Mouse (Mus musculus): Measurements from ENCODE around the gene Fkbp5. TPM values are rescaled to one million over a fixed set of nuclear protein-coding genes. Genes with fewer than 3 reads are reported as not detected.

The Fkbp5 gene
- polyA plus RNA-seq, 1 experiment from 2014 or later = 12.1 TPM

GRCm38 (mm10) chr17:28448225-28448624, 69.1 kb downstream of the Fkbp5 start:
- H3K4me2 ChIP-seq (replicated peaks; ENCODE audit: low read depth, low read length) = no peak overlapping the region
- ATAC-seq (ENCODE audit: low FRiP score) = no peak
- H3K4me1 ChIP-seq (replicated peaks; ENCODE audit: control insufficient read depth, insufficient read depth, low read length) = no peaks in the 10 kb centered on the region
- no peak for DNase-seq (ENCODE audit: low spot score)
- 79% methylated on average over 6 of the region's 6 CpGs for WGBS
- H3K9me3 ChIP-seq (ENCODE audit: control insufficient read depth, low read length) = no peaks in the 10 kb centered on the region
- H3K27ac ChIP-seq (ENCODE audit: low read depth, low read length) = no peak overlapping the region
- H3K27me3 ChIP-seq (ENCODE audit: control insufficient read depth, insufficient read depth, low read length) = no peaks in the 10 kb centered on the region
- H3K9ac ChIP-seq (ENCODE audit: low read depth, low read length) = no peak overlapping the region
- H3K36me3 ChIP-seq (ENCODE audit: control insufficient read depth, insufficient read depth, low read length) = no peaks in the 10 kb centered on the region
- H3K4me3 ChIP-seq (ENCODE audit: low read depth, low read length) = no peak overlapping the region

GRCm38 (mm10) chr17:28447789-28448188, 69.5 kb downstream of the Fkbp5 start:
- no peak overlapping the region for H3K4me3 ChIP-seq (ENCODE audit: low read depth, low read length)
- H3K27ac ChIP-seq (ENCODE audit: low read depth, low read length) = no peak overlapping the region
- no peaks in the 10 kb centered on the region for H3K4me1 ChIP-seq (replicated peaks; ENCODE audit: control insufficient read depth, insufficient read depth, low read length)
- H3K4me2 ChIP-seq (replicated peaks; ENCODE audit: low read depth, low read length) = no peak overlapping the region
- DNase-seq (ENCODE audit: low spot score) (no peak), ATAC-seq (ENCODE audit: low FRiP score) (no peak)
- H3K36me3 ChIP-seq (ENCODE audit: control insufficient read depth, insufficient read depth, low read length) = no peaks in the 10 kb centered on the region
- H3K9ac ChIP-seq (ENCODE audit: low read depth, low read length) = no peak overlapping the region
- 80% methylated on average over 7 of the region's 7 CpGs for WGBS
- no peaks in the 10 kb centered on the region for H3K9me3 ChIP-seq (ENCODE audit: control insufficient read depth, low read length)
- no peaks in the 10 kb centered on the region for H3K27me3 ChIP-seq (ENCODE audit: control insufficient read depth, insufficient read depth, low read length)

GRCm38 (mm10) chr17:28446820-28447168, 70.5 kb downstream of the Fkbp5 start:
- Histone ChIP-seq H3K4me1 (replicated peaks; ENCODE audit: control insufficient read depth, insufficient read depth, low read length) (no peaks in the 10 kb centered on the region), H3K4me3 (ENCODE audit: low read depth, low read length) (no peak overlapping the region), H3K9me3 (ENCODE audit: control insufficient read depth, low read length) (no peaks in the 10 kb centered on the region), H3K4me2 (replicated peaks; ENCODE audit: low read depth, low read length) (no peak overlapping the region), H3K36me3 (ENCODE audit: control insufficient read depth, insufficient read depth, low read length) (no peaks in the 10 kb centered on the region), H3K27me3 (ENCODE audit: control insufficient read depth, insufficient read depth, low read length) (no peaks in the 10 kb centered on the region), H3K9ac (ENCODE audit: low read depth, low read length) (no peak overlapping the region), H3K27ac (ENCODE audit: low read depth, low read length) (no peak overlapping the region)
- ATAC-seq (ENCODE audit: low FRiP score) (no peak), DNase-seq (ENCODE audit: low spot score) (no peak)
- WGBS = 78% methylated on average over 5 of the region's 5 CpGs

- no peak for ATAC-seq (ENCODE audit: low FRiP score)
- Histone ChIP-seq H3K27me3 (ENCODE audit: control insufficient read depth, insufficient read depth, low read length) (no peaks in the 10 kb centered on the region), H3K9ac (ENCODE audit: low read depth, low read length) (no peak overlapping the region), H3K4me2 (replicated peaks; ENCODE audit: low read depth, low read length) (no peak overlapping the region), H3K4me1 (replicated peaks; ENCODE audit: control insufficient read depth, insufficient read depth, low read length) (no peaks in the 10 kb centered on the region), H3K36me3 (ENCODE audit: control insufficient read depth, insufficient read depth, low read length) (no peaks in the 10 kb centered on the region), H3K27ac (ENCODE audit: low read depth, low read length) (no peak overlapping the region), H3K4me3 (ENCODE audit: low read depth, low read length) (no peak overlapping the region), H3K9me3 (ENCODE audit: control insufficient read depth, low read length) (no peaks in the 10 kb centered on the region)
- no peak for DNase-seq (ENCODE audit: low spot score)
- WGBS = 92% methylated on average over 12 of the region's 12 CpGs
Measured at GRCm38 (mm10) chr17:28445886-28446819, 71.2 kb downstream of the Fkbp5 start.

- Histone ChIP-seq H3K36me3 (ENCODE audit: control insufficient read depth, insufficient read depth, low read length) (no peaks in the 10 kb centered on the region), H3K9me3 (ENCODE audit: control insufficient read depth, low read length) (no peaks in the 10 kb centered on the region), H3K27ac (ENCODE audit: low read depth, low read length) (no peak overlapping the region), H3K4me3 (ENCODE audit: low read depth, low read length) (no peak overlapping the region), H3K27me3 (ENCODE audit: control insufficient read depth, insufficient read depth, low read length) (no peaks in the 10 kb centered on the region), H3K4me1 (replicated peaks; ENCODE audit: control insufficient read depth, insufficient read depth, low read length) (no peaks in the 10 kb centered on the region), H3K9ac (ENCODE audit: low read depth, low read length) (no peak overlapping the region), H3K4me2 (replicated peaks; ENCODE audit: low read depth, low read length) (no peak overlapping the region)
- no peak for ATAC-seq (ENCODE audit: low FRiP score)
- no peak for DNase-seq (ENCODE audit: low spot score)
- 82% methylated on average over 6 of the region's 6 CpGs for WGBS
Measured at GRCm38 (mm10) chr17:28442661-28443060, 74.7 kb downstream of the Fkbp5 start.

GRCm38 (mm10) chr17:28438342-28439115, 78.8 kb downstream of the Fkbp5 start:
- Histone ChIP-seq H3K9me3 (ENCODE audit: control insufficient read depth, low read length) (no peaks in the 10 kb centered on the region), H3K9ac (ENCODE audit: low read depth, low read length) (no peak overlapping the region), H3K4me1 (replicated peaks; ENCODE audit: control insufficient read depth, insufficient read depth, low read length) (no peaks in the 10 kb centered on the region), H3K4me2 (replicated peaks; ENCODE audit: low read depth, low read length) (no peak overlapping the region), H3K36me3 (ENCODE audit: control insufficient read depth, insufficient read depth, low read length) (no peaks in the 10 kb centered on the region), H3K27me3 (ENCODE audit: control insufficient read depth, insufficient read depth, low read length) (no peaks in the 10 kb centered on the region), H3K4me3 (ENCODE audit: low read depth, low read length) (no peak overlapping the region), H3K27ac (ENCODE audit: low read depth, low read length) (no peak overlapping the region)
- DNase-seq (ENCODE audit: low spot score) (no peak), ATAC-seq (ENCODE audit: low FRiP score) (no peak)
- 82% methylated on average over 6 of the region's 6 CpGs for WGBS

- no peaks in the 10 kb centered on the region for H3K9me3 ChIP-seq (ENCODE audit: control insufficient read depth, low read length)
- H3K4me2 ChIP-seq (replicated peaks; ENCODE audit: low read depth, low read length) = no peak overlapping the region
- no peak overlapping the region for H3K9ac ChIP-seq (ENCODE audit: low read depth, low read length)
- no peak overlapping the region for H3K4me3 ChIP-seq (ENCODE audit: low read depth, low read length)
- ATAC-seq (ENCODE audit: low FRiP score) = no peak
- DNase-seq (ENCODE audit: low spot score) = no peak
- H3K27me3 ChIP-seq (ENCODE audit: control insufficient read depth, insufficient read depth, low read length) = no peaks in the 10 kb centered on the region
- WGBS = 63% methylated on average over 2 of the region's 2 CpGs
- no peaks in the 10 kb centered on the region for H3K4me1 ChIP-seq (replicated peaks; ENCODE audit: control insufficient read depth, insufficient read depth, low read length)
- no peak overlapping the region for H3K27ac ChIP-seq (ENCODE audit: low read depth, low read length)
- no peaks in the 10 kb centered on the region for H3K36me3 ChIP-seq (ENCODE audit: control insufficient read depth, insufficient read depth, low read length)
Measured at GRCm38 (mm10) chr17:28437938-28438337, 79.4 kb downstream of the Fkbp5 start.

GRCm38 (mm10) chr17:28434921-28435485, 82.3 kb downstream of the Fkbp5 start:
- H3K27ac ChIP-seq (ENCODE audit: low read depth, low read length) = no peak overlapping the region
- H3K4me2 ChIP-seq (replicated peaks; ENCODE audit: low read depth, low read length) = no peak overlapping the region
- H3K9ac ChIP-seq (ENCODE audit: low read depth, low read length) = no peak overlapping the region
- no peaks in the 10 kb centered on the region for H3K9me3 ChIP-seq (ENCODE audit: control insufficient read depth, low read length)
- no peaks in the 10 kb centered on the region for H3K36me3 ChIP-seq (ENCODE audit: control insufficient read depth, insufficient read depth, low read length)
- DNase-seq (ENCODE audit: low spot score) (no peak), ATAC-seq (ENCODE audit: low FRiP score) (no peak)
- H3K4me3 ChIP-seq (ENCODE audit: low read depth, low read length) = no peak overlapping the region
- WGBS = 86% methylated on average over 5 of the region's 5 CpGs
- H3K4me1 ChIP-seq (replicated peaks; ENCODE audit: control insufficient read depth, insufficient read depth, low read length) = no peaks in the 10 kb centered on the region
- no peaks in the 10 kb centered on the region for H3K27me3 ChIP-seq (ENCODE audit: control insufficient read depth, insufficient read depth, low read length)
